Mouse (Mus musculus) liver, adult 2 months (tissue): ENCODE measurements around the gene 1700028P14Rik.

Source experiments
- CTCF ChIP-seq: fragments of 200-500 bp; IDR thresholded peaks from 2 replicates; pipeline ENCODE4 v1.5.1; 2011; ENCODE audit warnings: low read depth, low read length, control low read depth
- POLR2A ChIP-seq: fragments of 200-500 bp; IDR thresholded peaks from 2 replicates; pipeline ENCODE4 v1.6.1; 2011; ENCODE audit warnings: low read length, control low read depth; ENCODE audit not compliant: insufficient read depth; ENCODE audit errors: extremely low read depth

GRCm38 (mm10) chr19:23668142-23668655 lies 15.6 kb upstream of the 1700028P14Rik start:
- no peak for TF ChIP-seq CTCF
- no peak for TF ChIP-seq POLR2A
